Mouse (Mus musculus) leukemia stem cell, adult 10-12 weeks (primary cell): ENCODE results near the gene Hamp2. TPM values are rescaled to one million over a fixed set of nuclear protein-coding genes. Genes with fewer than 3 reads are reported as not detected.

Experiments used
- polyA plus RNA-seq: library from polyadenylated mRNA; stranded (reverse); fragments of >175 nt; gene quantifications from 2 replicates; pipeline ENCODE4 v1.2.3, GENCODE M21; 2012; ENCODE audit warnings: low replicate concordance

The Hamp2 gene
- polyA plus RNA-seq = not detected in 2 replicates

DNA sequence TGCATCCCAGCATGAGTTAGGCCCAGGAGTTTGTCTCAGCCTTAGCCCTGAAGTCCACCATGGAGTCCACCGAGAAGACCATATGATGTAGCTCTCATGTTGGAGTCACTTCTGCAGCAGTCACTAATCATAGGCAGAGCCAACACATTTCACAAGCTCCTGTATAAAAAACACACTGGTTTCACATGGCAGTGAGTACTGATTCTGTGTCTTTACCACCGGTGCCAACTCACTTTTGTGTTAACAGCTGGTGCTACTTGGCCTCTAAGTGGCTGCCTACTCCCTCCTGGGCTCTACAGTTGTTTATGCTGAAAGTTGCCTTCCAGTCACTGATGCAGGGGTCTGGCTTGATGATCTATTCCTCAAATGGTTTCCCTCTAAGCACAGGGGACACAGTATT lies at the start of gene Hamp2:
Hamp2 (minus strand) TSS at position 101 of the 400 bp plus-strand sequence.

DNA sequence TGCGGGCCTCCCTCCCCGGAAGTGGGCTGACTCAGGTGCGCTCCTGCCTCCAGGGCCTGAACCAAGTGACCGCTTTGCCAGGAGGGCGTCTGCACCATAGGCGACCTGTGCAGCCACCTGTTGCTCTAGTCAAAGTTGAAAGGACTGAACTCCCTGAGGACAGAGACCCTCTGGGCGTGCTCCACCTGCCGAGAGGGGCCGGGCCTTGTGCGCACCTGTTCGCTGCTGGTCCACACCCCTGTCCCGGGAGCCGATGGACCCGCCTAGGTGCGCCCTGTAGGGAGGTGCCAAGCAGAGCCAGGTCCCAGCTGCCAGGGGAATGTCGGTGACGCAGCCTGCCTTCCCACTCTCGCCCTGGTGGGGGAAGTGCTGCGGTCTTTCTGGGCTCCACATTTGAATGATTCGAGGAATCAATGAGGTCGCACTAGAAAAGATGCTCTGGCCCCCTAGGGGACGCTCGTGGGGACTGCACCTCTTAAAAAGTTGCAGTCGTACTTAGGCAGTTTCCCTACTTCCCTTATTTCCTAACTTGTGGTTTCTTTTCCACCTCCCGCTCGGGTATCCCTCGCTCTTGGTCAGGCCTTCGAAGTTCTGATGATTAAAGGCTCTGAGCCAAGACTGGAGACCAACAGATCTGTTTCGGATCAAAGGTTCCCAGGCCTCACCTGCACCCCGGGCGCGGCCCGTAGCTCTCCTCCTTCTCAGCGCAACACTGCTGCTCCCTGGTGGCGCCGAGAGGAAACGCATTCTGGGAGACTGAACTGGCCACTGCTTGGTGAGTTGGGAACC lies 49.2 kb upstream of the Hamp2 start, which contains the start of gene Fam187b:
Fam187b (plus strand) TSS at position 290 of the 789 bp plus-strand sequence.

DNA sequence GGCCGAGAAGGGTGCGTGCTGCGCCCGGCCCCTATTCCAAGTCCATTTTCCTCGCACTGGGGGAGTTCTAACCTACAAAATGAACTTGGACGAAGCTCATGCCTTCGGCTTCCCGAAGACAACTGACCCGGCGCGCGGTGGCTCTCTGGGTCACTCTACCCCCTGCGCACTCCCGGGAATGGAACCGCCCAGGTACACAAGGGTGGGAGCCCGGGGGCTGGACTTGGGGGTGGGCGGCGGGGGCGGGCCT lies 48.7 kb upstream of the Hamp2 start, which contains the start of gene Lsr:
Lsr (minus strand) TSS at position 214 of the 250 bp plus-strand sequence.

DNA sequence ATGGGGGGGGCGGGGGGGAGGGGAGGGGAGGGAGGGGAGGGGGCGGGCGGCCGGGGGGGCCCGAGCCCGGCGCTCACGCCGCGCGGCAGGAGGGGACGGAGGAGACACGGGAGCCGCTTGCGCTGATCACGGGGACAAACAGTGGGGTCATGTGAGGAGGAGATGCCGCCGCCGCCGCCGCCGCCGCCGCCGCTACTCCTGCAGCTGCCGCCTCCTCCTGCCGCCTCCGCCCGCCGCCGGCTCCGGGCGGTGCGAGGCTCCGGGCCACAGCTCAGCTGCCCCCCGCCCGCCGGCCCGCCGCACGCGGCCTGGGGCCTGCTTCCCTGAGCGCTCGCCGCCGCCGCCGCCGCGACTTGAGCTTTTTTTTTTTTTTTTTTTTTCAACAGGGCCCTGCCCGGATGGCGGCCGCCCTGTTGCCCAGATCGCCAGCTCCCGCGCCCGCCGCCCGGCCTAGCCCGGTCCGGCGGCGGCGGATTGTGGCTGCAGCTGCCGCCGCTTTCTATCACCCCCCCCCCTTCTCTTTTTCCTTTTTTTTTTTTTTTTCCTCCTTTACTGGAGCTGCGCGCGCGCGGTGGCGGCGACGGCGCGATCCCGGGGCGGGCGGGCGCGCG lies 32.4 kb upstream of the Hamp2 start, which contains the start of gene Usf2:
Usf2 (minus strand) TSS at position 48 of the 611 bp plus-strand sequence.

DNA sequence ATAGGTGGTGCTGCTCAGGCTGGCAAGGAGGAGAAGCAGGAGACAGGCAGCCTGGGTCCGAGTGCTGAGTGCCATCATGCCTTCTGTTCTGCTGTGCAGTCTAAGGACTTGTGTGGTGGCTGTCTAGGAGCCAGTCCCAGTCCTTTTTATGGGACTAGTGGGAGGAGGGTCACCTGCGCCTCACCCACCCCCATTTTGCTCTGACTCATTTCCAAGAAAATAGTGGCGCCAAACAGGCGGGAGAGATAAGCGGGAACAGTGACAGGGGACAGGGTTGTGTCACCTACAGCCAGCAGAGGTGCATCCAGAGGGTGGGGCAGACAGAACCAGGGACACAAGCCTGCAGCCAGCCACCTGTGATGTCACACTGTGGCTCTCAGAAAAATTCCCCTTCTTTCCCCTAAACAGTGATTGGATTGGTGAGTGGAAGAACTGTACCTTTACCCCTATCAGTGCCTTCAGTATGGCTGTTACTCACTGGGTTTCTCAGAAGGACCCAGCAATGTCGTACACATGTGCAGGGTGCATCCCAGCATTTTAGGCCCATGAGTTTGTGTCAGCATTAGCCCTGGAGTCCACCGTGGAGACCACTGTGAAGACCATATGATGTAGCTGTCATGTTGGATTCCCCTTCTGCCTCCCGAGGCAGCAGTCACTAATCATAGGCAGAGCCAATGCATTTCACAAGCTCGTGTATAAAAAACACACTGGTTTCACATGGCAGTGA lies 19.6 kb upstream of the Hamp2 start, which contains the start of gene Hamp:
Hamp (minus strand) TSS at position 124 of the 727 bp plus-strand sequence.

DNA sequence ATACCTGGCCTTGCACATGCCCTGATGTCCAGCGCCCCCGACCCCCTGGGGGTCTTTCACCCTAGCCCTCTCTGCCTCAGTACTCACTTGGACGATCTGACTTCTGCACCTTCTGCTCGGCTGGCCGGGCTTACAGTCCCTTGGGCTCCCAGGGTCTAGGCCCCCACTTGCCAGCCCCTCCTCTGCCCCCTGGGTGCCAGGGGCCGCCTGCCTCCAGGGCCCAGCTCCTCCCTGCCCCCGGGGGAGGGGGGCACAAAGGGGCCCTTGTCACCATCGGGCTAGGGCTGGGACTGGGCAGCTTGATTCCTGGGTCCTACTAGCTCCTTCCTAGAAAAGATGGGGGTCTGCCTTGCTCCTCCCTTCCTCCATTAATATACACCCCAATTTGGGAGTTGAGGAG lies 9.7 kb downstream of the Hamp2 start, which contains the start of gene Mag:
Mag (minus strand) TSS at position 142 of the 400 bp plus-strand sequence.

DNA sequence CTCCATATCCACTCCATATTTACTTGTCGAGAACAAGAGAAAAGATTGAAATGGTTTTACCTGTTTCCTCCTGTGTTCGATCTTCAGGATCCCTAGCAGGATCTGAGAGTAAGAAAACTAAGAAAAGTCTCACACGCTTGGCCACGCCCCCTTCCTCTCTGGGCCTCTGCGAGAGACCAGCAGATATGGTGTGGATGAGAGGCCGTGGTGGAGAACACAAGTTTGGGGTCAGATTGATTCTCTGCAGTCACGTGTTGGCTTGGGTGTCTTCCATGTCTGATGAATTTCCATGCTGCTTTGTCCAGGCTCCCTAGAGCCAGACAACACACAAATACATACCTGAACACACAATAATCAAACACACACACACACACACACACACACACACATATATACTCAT lies 44.3 kb downstream of the Hamp2 start, which contains the start of gene Cd22:
Cd22 (minus strand) TSS at position 167 of the 400 bp plus-strand sequence.

Other genes with a start within 250 kb of the Hamp2 start
- not detected in 2 replicates for gene 2200002J24Rik, start 225.8 kb downstream of the Hamp2 start, polyA plus RNA-seq
- 0.20 TPM in 1 of 2 replicates, not detected in the other for gene Atp4a, start 212.5 kb downstream of the Hamp2 start, polyA plus RNA-seq
- 134 and 143 TPM in 2 replicates for gene Tmem147, start 195.1 kb downstream of the Hamp2 start, polyA plus RNA-seq
- not detected in 2 replicates for gene Gapdhs, start 181.0 kb downstream of the Hamp2 start, polyA plus RNA-seq
- 0.48 TPM in 1 of 2 replicates, not detected in the other for gene Sbsn, start 173.2 kb downstream of the Hamp2 start, polyA plus RNA-seq
- gene Dmkn, start 160.9 kb downstream of the Hamp2 start, polyA plus RNA-seq = not detected in 2 replicates
- not detected in 2 replicates for gene Krtdap, start 136.8 kb downstream of the Hamp2 start, polyA plus RNA-seq
- 0.46 and 5.5 TPM in 2 replicates for gene Ffar2, start 100.9 kb downstream of the Hamp2 start, polyA plus RNA-seq
- not detected in 2 replicates for gene Ffar3, start 68.5 kb downstream of the Hamp2 start, polyA plus RNA-seq
- 3.9 and 5.1 TPM in 2 replicates for gene Ffar1, start 63.1 kb downstream of the Hamp2 start, polyA plus RNA-seq
- 11.3 and 33.3 TPM in 2 replicates for gene Cd22, start 44.3 kb downstream of the Hamp2 start, polyA plus RNA-seq
- 0.84 and 1.1 TPM in 2 replicates for gene Mag, start 9.8 kb downstream of the Hamp2 start, polyA plus RNA-seq
- gene Hamp, start 19.4 kb upstream of the Hamp2 start, polyA plus RNA-seq = not detected in 2 replicates
- 142 TPM in 2 replicates for gene Usf2, start 32.1 kb upstream of the Hamp2 start, polyA plus RNA-seq
- 0.94 and 1.5 TPM in 2 replicates for gene Lsr, start 48.8 kb upstream of the Hamp2 start, polyA plus RNA-seq
- 0.07 TPM in 1 of 2 replicates, not detected in the other for gene Fam187b, start 49.1 kb upstream of the Hamp2 start, polyA plus RNA-seq
- gene Fxyd5, start 117.8 kb upstream of the Hamp2 start, polyA plus RNA-seq = 153 and 186 TPM in 2 replicates
- not detected in 2 replicates for gene Fxyd7, start 126.8 kb upstream of the Hamp2 start, polyA plus RNA-seq
- gene Fxyd1, start 132.5 kb upstream of the Hamp2 start, polyA plus RNA-seq = 6.3 and 19.0 TPM in 2 replicates
- 0.14 TPM in 1 of 2 replicates, not detected in the other for gene Lgi4, start 134.7 kb upstream of the Hamp2 start, polyA plus RNA-seq
- gene Fxyd3, start 152.0 kb upstream of the Hamp2 start, polyA plus RNA-seq = not detected in 2 replicates
- 33.5 and 120 TPM in 2 replicates for gene Hpn, start 190.6 kb upstream of the Hamp2 start, polyA plus RNA-seq
- 11.9 and 13.5 TPM in 2 replicates for gene Scn1b, start 202.3 kb upstream of the Hamp2 start, polyA plus RNA-seq
- gene Gramd1a, start 231.2 kb upstream of the Hamp2 start, polyA plus RNA-seq = 147 and 221 TPM in 2 replicates